Mouse (Mus musculus): Measurements from ENCODE around the gene Ost4. TPM values are rescaled to one million over a fixed set of nuclear protein-coding genes. Genes with fewer than 3 reads are reported as not detected.

Ost4 gene
- polyA plus RNA-seq, 1 experiment from 2014 or later = 388 TPM

Other genes starting within 250 kb of the Ost4 start
- 264 and 282 TPM in 2 replicates for gene Cenpa, start 241.0 kb downstream of the Ost4 start, polyA plus RNA-seq (2016; fragmentation: Nextera tagmentation; extraction: Ambion mirVana)
- gene Dpysl5, start 196.2 kb downstream of the Ost4 start, polyA plus RNA-seq (2016; fragmentation: Nextera tagmentation; extraction: Ambion mirVana) = 3.6 and 4.4 TPM in 2 replicates
- gene Mapre3, start 93.1 kb downstream of the Ost4 start, polyA plus RNA-seq (2016; fragmentation: Nextera tagmentation; extraction: Ambion mirVana) = 18.3 and 19.6 TPM in 2 replicates
- gene Tmem214, start 39.8 kb downstream of the Ost4 start, polyA plus RNA-seq (2016; fragmentation: Nextera tagmentation; extraction: Ambion mirVana) = 81.9 and 84.8 TPM in 2 replicates
- gene Agbl5, start 19.1 kb downstream of the Ost4 start, polyA plus RNA-seq (2016; fragmentation: Nextera tagmentation; extraction: Ambion mirVana) = 12.5 and 14.4 TPM in 2 replicates
- gene Emilin1, start 5.6 kb upstream of the Ost4 start, polyA plus RNA-seq (2016; fragmentation: Nextera tagmentation; extraction: Ambion mirVana) = 179 and 187 TPM in 2 replicates
- gene Khk, start 13.6 kb upstream of the Ost4 start, polyA plus RNA-seq (2016; fragmentation: Nextera tagmentation; extraction: Ambion mirVana) = 6.5 and 8.1 TPM in 2 replicates
- gene Cgref1, start 37.8 kb upstream of the Ost4 start, polyA plus RNA-seq (2016; fragmentation: Nextera tagmentation; extraction: Ambion mirVana) = 4.9 and 5.2 TPM in 2 replicates
- gene Preb, start 52.6 kb upstream of the Ost4 start, polyA plus RNA-seq (2016; fragmentation: Nextera tagmentation; extraction: Ambion mirVana) = 86.0 and 89.0 TPM in 2 replicates
- 0.18 and 0.22 TPM in 2 replicates for gene Tcf23, start 60.9 kb upstream of the Ost4 start, polyA plus RNA-seq (2016; fragmentation: Nextera tagmentation; extraction: Ambion mirVana)
- 102 and 107 TPM in 2 replicates for gene Atraid, start 140.5 kb upstream of the Ost4 start, polyA plus RNA-seq (2016; fragmentation: Nextera tagmentation; extraction: Ambion mirVana)
- gene Slc5a6, start 141.1 kb upstream of the Ost4 start, polyA plus RNA-seq (2016; fragmentation: Nextera tagmentation; extraction: Ambion mirVana) = 7.9 and 8.0 TPM in 2 replicates
- 38.4 and 39.2 TPM in 2 replicates for gene Cad, start 147.0 kb upstream of the Ost4 start, polyA plus RNA-seq (2016; fragmentation: Nextera tagmentation; extraction: Ambion mirVana)
- not detected in 2 replicates for gene Dnajc5g, start 198.5 kb upstream of the Ost4 start, polyA plus RNA-seq (2016; fragmentation: Nextera tagmentation; extraction: Ambion mirVana)
- gene Slc30a3, start 200.4 kb upstream of the Ost4 start, polyA plus RNA-seq (2016; fragmentation: Nextera tagmentation; extraction: Ambion mirVana) = 0.39 and 0.47 TPM in 2 replicates
- 12.8 and 12.9 TPM in 2 replicates for gene Trim54, start 208.9 kb upstream of the Ost4 start, polyA plus RNA-seq (2016; fragmentation: Nextera tagmentation; extraction: Ambion mirVana)
- gene Ucn, start 231.0 kb upstream of the Ost4 start, polyA plus RNA-seq (2016; fragmentation: Nextera tagmentation; extraction: Ambion mirVana) = 0.38 TPM in 1 of 2 replicates, not detected in the other
- gene Mpv17, start 246.5 kb upstream of the Ost4 start, polyA plus RNA-seq (2016; fragmentation: Nextera tagmentation; extraction: Ambion mirVana) = 66.8 and 68.8 TPM in 2 replicates

Data from heart, embryonic 12.5 days (tissue).